Mouse (Mus musculus) E14TG2a.4 (cell line): Measurements from ENCODE around the gene Tpst2.

Source experiments
- CTCF ChIP-seq: conservative IDR thresholded peaks from 2 replicates; pipeline ENCODE4 v1.5.1; 2014; ENCODE audit warnings: low read length
- NANOG ChIP-seq: IDR thresholded peaks from 2 replicates; pipeline ENCODE4 v1.6.1; 2014; ENCODE audit warnings: borderline replicate concordance, low read length, mixed read lengths
- POU5F1 ChIP-seq: IDR thresholded peaks from 2 replicates; pipeline ENCODE4 v1.6.1; 2014; ENCODE audit warnings: low read length, borderline replicate concordance

DNA sequence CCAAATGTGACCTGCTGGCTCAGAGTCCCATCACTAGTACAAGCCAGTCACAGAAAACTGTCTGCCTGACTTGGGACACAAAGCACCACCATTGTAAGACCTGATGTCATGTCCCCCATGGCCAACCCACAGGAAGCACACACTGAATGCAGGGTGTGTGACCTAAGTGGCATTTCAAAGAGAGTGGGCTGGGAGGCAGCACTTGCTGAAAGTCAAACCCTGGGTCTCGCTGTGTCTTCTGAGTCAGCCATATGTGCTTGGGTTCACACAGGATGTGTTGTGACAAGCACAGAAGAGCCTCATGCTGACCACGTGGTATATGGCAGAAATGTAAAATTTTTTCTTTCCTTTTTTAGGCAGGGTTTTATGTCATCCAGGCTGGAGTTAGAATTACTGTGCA, 20.8 kb downstream of the Tpst2 start:
- TF ChIP-seq CTCF, result no peak
- TF ChIP-seq NANOG, result no peak
- TF ChIP-seq POU5F1, result no peak
